Mouse (Mus musculus) lung, embryonic 16.5 days (tissue): ENCODE results near the gene Hcfc2. TPM values are rescaled to one million over a fixed set of nuclear protein-coding genes. Genes with fewer than 3 reads are reported as not detected.

Source experiments
- ATAC-seq: fragments of 200-750 bp; cut with Nextera tagmentation; 2 replicates; pipeline ENCODE4 v1.8.0; 2017; ENCODE audit warnings: low read depth, mild to moderate bottlenecking, moderate library complexity
- H3K27ac ChIP-seq: fragments of 300-500 bp; sonication (generic); 2 replicates; pipeline ENCODE4 v1.5.1; 2014; ENCODE audit warnings: mild to moderate bottlenecking, control low read depth, low read length
- H3K27me3 ChIP-seq: fragments of 300-500 bp; sonication (generic); 2 replicates; pipeline ENCODE4 v1.6.1; 2014; ENCODE audit warnings: low read depth, low read length, mixed read lengths; ENCODE audit not compliant: control insufficient read depth, insufficient read depth
- H3K36me3 ChIP-seq: fragments of 300-500 bp; sonication (generic); 2 replicates; pipeline ENCODE4 v1.6.1; 2014; ENCODE audit warnings: low read length; ENCODE audit not compliant: control insufficient read depth, insufficient read depth
- H3K4me1 ChIP-seq: fragments of 300-500 bp; sonication (generic); replicated peaks from 2 replicates; pipeline ENCODE4 v1.6.1; 2014; ENCODE audit warnings: low read length, mixed read lengths; ENCODE audit not compliant: control insufficient read depth, insufficient read depth
- H3K4me2 ChIP-seq: fragments of 300-500 bp; sonication (generic); 2 replicates; pipeline ENCODE4 v1.6.1; 2014; ENCODE audit warnings: low read depth, low read length, control low read depth
- H3K4me3 ChIP-seq: fragments of 300-500 bp; sonication (generic); 2 replicates; pipeline ENCODE4 v1.5.1; 2014; ENCODE audit warnings: mild to moderate bottlenecking, low read length, control low read depth
- H3K9ac ChIP-seq: fragments of 300-500 bp; sonication (generic); 2 replicates; pipeline ENCODE4 v1.6.1; 2014; ENCODE audit warnings: low read length, control low read depth
- H3K9me3 ChIP-seq: fragments of 300-500 bp; sonication (generic); 2 replicates; pipeline ENCODE4 v1.6.1; 2016; ENCODE audit warnings: low read length; ENCODE audit not compliant: control insufficient read depth
- WGBS: fragments of 180-500 bp; shearing (Covaris S2); extraction: QIAGEN DNeasy Blood & Tissue Kit; methylation state at CpG from one replicate; pipeline ENCODE4 v1.1.7; 2014; 5-methylcytosine and 5-hydroxymethylcytosine counted together
- polyA plus RNA-seq: library from polyadenylated mRNA; unstranded; fragments of >200 nt; fragmentation: Nextera tagmentation; extraction: Ambion mirVana; gene quantifications from 2 replicates; pipeline ENCODE4 v1.2.1, GENCODE M21; 2015

Gene Hcfc2
- polyA plus RNA-seq, 1 experiment from 2014 or later = 42.0 TPM

DNA sequence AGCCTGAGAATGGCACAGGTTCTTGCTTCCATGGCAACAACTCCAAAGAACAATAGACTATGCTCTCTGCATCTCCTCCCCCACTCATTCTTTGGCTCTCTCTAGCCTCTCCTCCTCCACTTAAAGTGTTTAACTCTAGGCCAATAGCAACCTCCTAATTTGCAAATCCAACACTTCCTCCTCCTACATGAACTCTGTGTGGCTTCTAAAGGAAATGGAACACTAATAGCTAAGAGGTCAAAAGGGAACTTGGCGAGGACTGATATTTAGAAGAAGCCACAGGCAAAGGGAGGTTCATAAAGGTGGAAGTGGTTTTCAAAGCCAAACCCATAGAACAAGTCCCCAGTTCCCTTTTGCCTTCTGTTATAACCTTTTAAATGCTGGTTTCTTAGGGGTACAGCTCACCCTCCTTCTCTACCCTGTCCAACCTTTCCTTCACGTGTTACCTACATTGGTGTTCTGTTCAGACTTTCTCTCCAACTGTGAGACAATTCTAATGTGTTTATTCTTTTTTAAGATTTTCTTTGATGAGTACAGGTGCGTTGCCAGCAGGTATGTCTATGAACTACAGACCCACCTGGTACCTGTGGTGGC, 1.4 kb downstream of the Hcfc2 start:
- Histone ChIP-seq H3K4me3 (no peak overlapping the region), H3K4me2 (no peak overlapping the region), H3K9me3 (no peaks in the 10 kb centered on the region), H3K27ac (no peak overlapping the region), H3K4me1 (peaks cover 10% of the 10 kb centered on the region), H3K27me3 (no peaks in the 10 kb centered on the region), H3K36me3 (peaks cover 5% of the 10 kb centered on the region; the same call in 1 of the 2 replicates), H3K9ac (no peak overlapping the region)
- peak; percentile 17; the same call in 1 of the 2 replicates for ATAC-seq
- WGBS = 69% methylated on average over 3 of the region's 3 CpGs

DNA sequence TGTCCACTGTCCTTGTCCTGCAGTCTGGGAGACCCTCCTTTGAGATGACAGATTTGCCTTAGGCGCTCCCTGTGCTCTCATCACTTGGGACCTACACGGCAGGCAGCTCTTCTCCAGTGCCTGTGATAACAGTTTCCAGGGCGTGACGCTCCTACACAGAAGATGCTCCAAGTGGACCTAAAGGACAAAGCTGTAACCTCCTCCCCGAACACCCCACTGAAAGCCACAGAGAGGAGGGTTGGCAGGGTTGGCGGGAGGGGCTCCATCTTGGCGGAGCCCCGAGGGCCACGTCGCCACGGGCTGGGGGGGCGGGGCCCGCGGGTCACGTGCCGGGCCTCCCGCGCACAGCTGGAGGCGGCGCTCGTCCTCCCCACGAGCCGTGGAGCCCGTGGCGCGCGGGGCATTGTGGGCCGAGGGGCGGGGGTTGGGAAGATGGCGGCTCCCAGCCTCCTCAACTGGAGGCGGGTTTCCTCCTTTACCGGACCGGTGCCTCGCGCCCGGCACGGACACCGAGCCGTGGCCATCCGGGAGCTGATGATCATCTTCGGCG, 2.8 kb downstream of the Hcfc2 start:
- Histone ChIP-seq H3K36me3 (peaks cover 5% of the 10 kb centered on the region; the same call in 1 of the 2 replicates), H3K4me3 (peak overlapping the region; percentile 95), H3K27ac (peak overlapping the region; percentile 58), H3K4me2 (peak overlapping the region; percentile 64), H3K9ac (peak overlapping the region; percentile 89), H3K27me3 (no peaks in the 10 kb centered on the region), H3K9me3 (no peaks in the 10 kb centered on the region), H3K4me1 (peaks cover 10% of the 10 kb centered on the region)
- peak; percentile 96 for ATAC-seq
- WGBS = under 1% methylated on average over 39 of the region's 42 CpGs

DNA sequence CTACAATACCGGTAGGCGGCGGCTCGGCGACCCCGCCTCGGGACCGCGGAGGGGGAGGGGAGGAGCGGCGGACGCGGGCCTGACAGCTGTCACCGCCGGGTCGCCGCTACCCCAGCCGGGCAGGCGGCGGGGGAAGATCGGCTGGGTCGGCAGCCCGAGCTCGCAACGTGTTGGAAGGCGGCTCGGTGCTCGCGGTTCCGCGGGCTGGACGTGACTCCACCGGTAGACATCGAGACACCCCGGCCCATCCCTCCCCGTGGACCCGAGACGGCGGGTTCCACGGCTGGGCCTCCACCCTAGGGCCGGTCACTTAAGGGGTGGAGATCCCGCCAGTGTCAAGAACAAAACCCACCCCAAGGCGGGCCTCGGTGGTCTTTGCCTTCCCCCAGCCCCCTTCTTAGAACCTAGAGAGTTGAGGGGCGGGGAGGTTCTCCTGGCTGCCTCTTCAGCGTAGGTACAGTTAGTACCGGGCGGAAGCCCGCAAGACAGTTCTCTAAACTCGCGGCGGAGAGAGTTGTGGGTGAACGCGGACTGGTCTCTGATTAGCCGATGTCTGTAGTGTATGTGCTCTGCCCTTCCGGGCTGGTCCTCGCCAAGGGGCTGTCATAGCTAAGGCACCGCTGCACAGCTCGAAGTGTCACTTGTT, 3.5 kb downstream of the Hcfc2 start:
- peak; percentile 70 for ATAC-seq
- H3K9ac ChIP-seq = peak overlapping the region; percentile 89
- WGBS = under 1% methylated on average over 46 of the region's 59 CpGs

DNA sequence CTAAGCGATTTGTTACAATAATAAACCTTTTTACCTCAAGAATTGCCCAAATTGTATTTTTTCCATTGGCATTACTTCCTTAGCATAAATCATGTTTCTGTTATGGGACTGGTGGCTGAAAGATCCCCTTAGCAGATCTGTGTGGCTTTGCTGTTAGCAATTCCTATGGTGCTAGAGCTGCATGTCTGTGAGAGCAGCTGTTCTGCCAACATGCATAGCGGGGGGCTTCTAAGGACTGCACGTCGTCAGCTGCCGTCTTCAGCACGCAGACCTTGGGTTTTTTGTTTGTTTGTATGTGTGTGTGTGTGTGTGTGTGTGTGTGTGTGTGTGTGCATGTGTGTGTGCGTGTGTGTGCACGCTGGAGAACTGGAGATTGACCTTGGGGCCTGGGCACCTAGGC, 45.4 kb downstream of the Hcfc2 start:
- Histone ChIP-seq H3K36me3 (peaks cover 16% of the 10 kb centered on the region), H3K4me2 (no peak overlapping the region), H3K9ac (no peak overlapping the region), H3K9me3 (no peaks in the 10 kb centered on the region), H3K27ac (no peak overlapping the region), H3K27me3 (no peaks in the 10 kb centered on the region), H3K4me3 (no peak overlapping the region), H3K4me1 (no peaks in the 10 kb centered on the region)
- no peak for ATAC-seq
- WGBS = 86% methylated on average over 7 of the region's 8 CpGs

More for the DNA sequence above, 3.5 kb downstream of the Hcfc2 start:
- H3K27ac ChIP-seq = peak overlapping the region; percentile 58
- peak overlapping the region; percentile 64 for H3K4me2 ChIP-seq
- H3K4me1 ChIP-seq = peaks cover 10% of the 10 kb centered on the region
- peak overlapping the region; percentile 95 for H3K4me3 ChIP-seq
- H3K9me3 ChIP-seq = no peaks in the 10 kb centered on the region
- no peaks in the 10 kb centered on the region for H3K27me3 ChIP-seq
- H3K36me3 ChIP-seq = peaks cover 7% of the 10 kb centered on the region; the same call in 1 of the 2 replicates

DNA sequence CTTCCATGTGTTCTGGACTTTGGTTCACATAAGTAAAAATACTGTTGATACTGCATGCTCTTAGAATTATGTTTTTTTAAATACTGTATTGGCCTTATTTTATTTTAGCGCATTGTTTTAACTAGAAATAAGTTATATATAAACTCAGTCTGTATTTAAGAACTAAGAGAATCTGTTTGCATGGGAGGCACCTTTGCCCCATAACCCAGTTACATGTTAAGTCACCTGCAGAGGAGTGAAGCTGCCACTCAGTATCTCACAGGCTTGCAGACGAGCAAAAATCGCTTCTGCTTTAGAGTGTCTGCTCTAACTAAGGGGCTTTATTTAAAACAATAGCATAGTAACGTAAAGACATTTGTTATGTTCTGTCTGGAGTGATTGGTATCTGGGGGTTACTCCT, 45.9 kb downstream of the Hcfc2 start:
- no peak for ATAC-seq
- H3K27me3 ChIP-seq = no peaks in the 10 kb centered on the region
- WGBS = 92% methylated on average over 4 of the region's 4 CpGs
- H3K36me3 ChIP-seq = peaks cover 21% of the 10 kb centered on the region
- no peak overlapping the region for H3K4me2 ChIP-seq
- no peak overlapping the region for H3K4me3 ChIP-seq
- H3K27ac ChIP-seq = no peak overlapping the region
- H3K4me1 ChIP-seq = no peaks in the 10 kb centered on the region
- no peak overlapping the region for H3K9ac ChIP-seq
- no peaks in the 10 kb centered on the region for H3K9me3 ChIP-seq

DNA sequence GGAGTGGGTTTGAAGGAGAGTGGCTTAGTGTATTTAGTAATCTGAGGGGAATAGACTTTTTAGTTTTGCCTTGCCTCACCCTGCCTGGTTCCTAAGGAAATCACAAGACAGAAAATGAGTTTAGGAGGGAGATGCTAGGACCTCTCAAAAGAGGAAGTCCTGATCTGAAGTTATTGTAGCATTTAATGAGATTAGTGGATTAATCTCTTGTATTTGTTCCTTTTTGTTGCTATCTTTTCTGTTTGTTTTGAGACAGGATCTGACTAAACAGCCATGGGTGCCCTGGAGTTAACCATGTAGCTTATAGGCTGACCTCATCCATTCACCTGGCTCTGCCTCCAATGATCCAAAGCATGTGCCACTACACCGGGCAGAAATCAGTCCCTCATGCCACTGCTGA, 46.6 kb downstream of the Hcfc2 start:
- no peak overlapping the region for H3K9ac ChIP-seq
- H3K4me2 ChIP-seq = no peak overlapping the region
- no peak overlapping the region for H3K27ac ChIP-seq
- no peaks in the 10 kb centered on the region for H3K4me1 ChIP-seq
- H3K36me3 ChIP-seq = peaks cover 27% of the 10 kb centered on the region
- H3K9me3 ChIP-seq = no peaks in the 10 kb centered on the region
- no peaks in the 10 kb centered on the region for H3K27me3 ChIP-seq
- 89% methylated on average over 1 of the region's 1 CpGs for WGBS
- no peak for ATAC-seq
- no peak overlapping the region for H3K4me3 ChIP-seq

DNA sequence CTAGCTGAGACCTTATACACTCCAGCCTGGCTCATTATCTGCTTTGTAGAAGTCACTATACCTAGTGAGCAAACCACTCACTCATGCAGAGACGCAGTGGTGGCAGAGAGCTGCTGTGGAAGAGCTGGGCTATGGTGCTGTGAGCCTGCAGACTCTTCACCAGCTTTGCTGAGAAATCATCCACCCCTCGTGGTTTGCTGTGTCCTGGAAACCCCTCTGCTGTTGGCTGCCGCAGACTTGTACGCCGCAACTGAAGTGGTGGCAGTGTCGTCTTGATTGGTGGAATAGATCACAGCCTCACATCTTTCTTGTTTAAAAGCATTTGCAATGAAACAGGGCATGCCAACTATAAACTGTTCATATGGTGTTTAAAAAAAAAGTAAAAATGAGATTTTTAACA, 48.3 kb downstream of the Hcfc2 start:
- Histone ChIP-seq H3K27ac (no peak overlapping the region), H3K4me1 (no peaks in the 10 kb centered on the region), H3K4me3 (no peak overlapping the region), H3K9me3 (no peaks in the 10 kb centered on the region), H3K27me3 (no peaks in the 10 kb centered on the region), H3K36me3 (peaks cover 39% of the 10 kb centered on the region), H3K9ac (no peak overlapping the region), H3K4me2 (no peak overlapping the region)
- no peak for ATAC-seq
- WGBS = 87% methylated on average over 6 of the region's 6 CpGs

DNA sequence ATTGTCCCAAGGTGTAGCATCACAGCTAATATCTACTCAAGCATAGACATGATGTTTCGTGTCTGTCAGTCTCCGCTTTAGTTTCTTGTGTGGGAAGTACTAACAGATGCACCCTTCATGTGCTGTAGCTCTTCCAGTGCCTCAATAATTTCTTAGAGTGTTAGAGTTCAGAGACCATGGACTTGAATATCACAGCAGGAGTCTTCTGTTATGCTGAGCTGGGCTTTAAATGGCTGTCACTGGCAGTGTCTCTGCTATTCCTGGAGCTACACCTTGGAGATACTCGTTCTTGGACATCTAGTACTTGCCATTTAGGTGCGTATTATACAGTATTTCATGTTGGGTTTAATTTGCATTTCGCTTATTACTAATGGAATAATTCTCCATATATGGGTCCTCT, 49.3 kb downstream of the Hcfc2 start:
- Histone ChIP-seq H3K9me3 (no peaks in the 10 kb centered on the region), H3K4me3 (no peak overlapping the region), H3K4me1 (no peaks in the 10 kb centered on the region), H3K9ac (no peak overlapping the region), H3K27ac (no peak overlapping the region), H3K27me3 (no peaks in the 10 kb centered on the region), H3K4me2 (no peak overlapping the region), H3K36me3 (peaks cover 40% of the 10 kb centered on the region)
- no peak for ATAC-seq
- WGBS = 88% methylated on average over 5 of the region's 5 CpGs

DNA sequence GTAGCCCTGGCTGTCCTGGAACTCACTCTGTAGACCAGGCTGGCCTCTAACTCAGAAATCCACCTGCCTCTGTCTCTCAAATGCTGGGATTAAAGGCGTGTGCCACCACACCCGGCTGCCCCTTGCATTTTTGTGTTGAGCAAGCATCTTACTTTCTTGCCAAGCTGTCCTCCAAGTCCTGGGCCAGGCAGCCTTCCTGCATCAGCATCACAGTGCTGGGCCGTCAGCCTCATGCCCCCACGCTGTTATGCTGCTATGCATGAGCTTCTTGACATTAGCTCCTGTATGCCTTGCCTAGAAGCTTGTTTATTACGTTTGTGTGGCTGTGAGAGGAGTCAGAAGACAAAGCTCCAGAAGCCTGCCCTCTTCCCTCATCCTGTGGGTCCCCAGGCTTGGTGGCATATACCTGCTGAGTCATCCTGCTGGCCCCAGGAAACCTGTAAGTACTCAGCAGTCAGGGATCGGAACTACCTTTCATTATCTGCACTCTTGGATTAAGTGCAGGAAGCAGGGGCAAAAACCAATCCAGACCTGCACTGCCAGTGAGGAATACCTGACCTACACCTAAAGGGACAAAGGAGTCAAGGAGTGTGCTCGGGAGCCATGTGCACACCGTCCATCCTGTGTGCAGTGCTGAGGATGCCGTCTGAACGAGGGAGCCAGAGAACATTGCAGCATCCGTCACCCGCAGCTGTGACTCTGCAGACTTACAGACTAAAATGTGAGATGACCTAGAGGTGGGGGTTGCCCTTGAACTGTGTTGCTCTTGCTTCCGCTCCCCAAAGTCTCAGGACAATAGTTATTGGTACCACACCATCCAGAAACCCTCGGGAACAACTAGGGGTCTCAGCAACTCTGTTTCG, 51.3 kb downstream of the Hcfc2 start:
- Histone ChIP-seq H3K9me3 (no peaks in the 10 kb centered on the region), H3K27ac (no peak overlapping the region), H3K36me3 (peaks cover 54% of the 10 kb centered on the region), H3K27me3 (no peaks in the 10 kb centered on the region), H3K4me3 (no peak overlapping the region), H3K4me2 (no peak overlapping the region), H3K4me1 (no peaks in the 10 kb centered on the region), H3K9ac (no peak overlapping the region)
- no peak for ATAC-seq
- WGBS = 81% methylated on average over 15 of the region's 15 CpGs
